Comparison of ENCODE assay signal across 8 mouse cellular contexts in genomic region chr11:101551751-101552475, GRCm38 (mm10). TPM values are rescaled to one million over a fixed set of nuclear protein-coding genes. Genes with fewer than 3 reads are reported as not detected.
DNase-seq lines count a peak whose midpoint lies in the region; ATAC-seq lines count a peak whose summit lies in the region.

Gene Brca1, minus strand, starts transcription at chr11:101551955.
Gene Nbr1, plus strand, starts transcription at chr11:101552149.

- H3K9ac ChIP-seq in hindbrain, embryonic 14.5 days, result peak within 1 kb of the TSS; percentile 70

- H3K4me2 ChIP-seq in hindbrain, embryonic 14.5 days (replicated peaks), result peak within 1 kb of the TSS; percentile 81

- H3K4me3 ChIP-seq in hindbrain, embryonic 14.5 days (replicated peaks; ENCODE audit: low read length), result peak within 1 kb of the TSS; percentile 73

- H3K4me1 ChIP-seq in hindbrain, embryonic 14.5 days (replicated peaks; ENCODE audit: control insufficient read depth, insufficient read depth, low read length), result peaks cover 19% of the 10 kb centered on the region

- H3K9me3 ChIP-seq in hindbrain, embryonic 14.5 days (ENCODE audit: control insufficient read depth, low read length), result no peaks in the 10 kb centered on the region

- peak; percentile 84 for ATAC-seq in hindbrain, embryonic 14.5 days (ENCODE audit: low FRiP score)

- WGBS in hindbrain, embryonic 14.5 days, result under 1% methylated on average over 43 of the region's 43 CpGs

- H3K27me3 ChIP-seq in hindbrain, embryonic 14.5 days (ENCODE audit: control insufficient read depth, insufficient read depth, low read length), result no peaks in the 10 kb centered on the region

- peak within 1 kb of the TSS; percentile 93 for H3K27ac ChIP-seq in hindbrain, embryonic 14.5 days

- peaks cover 19% of the 10 kb centered on the region for H3K36me3 ChIP-seq in hindbrain, embryonic 14.5 days (replicated peaks; ENCODE audit: control insufficient read depth, insufficient read depth)

- DNase-seq in R1 (ENCODE audit: low read depth, low spot score), result peak; percentile 100
- peak; percentile 88 to 94 for DNase-seq in cerebellum, postnatal 25 days
- peak; percentile 83 to 84 for DNase-seq in frontal cortex, postnatal 25 days (ENCODE audit: low spot score in 2 of 2)
- peak; percentile 98 for DNase-seq in hindbrain, embryonic 14.5 days (ENCODE audit: low spot score)
- DNase-seq in layer of hippocampus, postnatal 36 days, result peak; percentile 88 to 90
- DNase-seq in lung, postnatal 36 days, result peak; percentile 96
- DNase-seq in retina, postnatal 1 day, result peak; percentile 100
- peak; percentile 75 to 86 for DNase-seq in urinary bladder, adult 18-20 months (ENCODE audit: low spot score in 2 of 2)

RNA-seq across cellular contexts. Expression of gene Brca1, which starts in this region (rescaled TPM):
- 3.2 TPM in 2 replicates for polyA plus RNA-seq in hindbrain, embryonic 14.5 days (2014; fragmentation: Nextera tagmentation; extraction: Ambion mirVana)
- 1 to 10 TPM in 1 of 2 experiments, under 1 TPM in 1; 0.96 to 1.6 TPM for total RNA-seq in layer of hippocampus, postnatal 36 days (2021)

RNA-seq across cellular contexts. Expression of gene Nbr1, which starts in this region (rescaled TPM):
- polyA plus RNA-seq in hindbrain, embryonic 14.5 days (2014; fragmentation: Nextera tagmentation; extraction: Ambion mirVana), result 90.1 and 93.0 TPM in 2 replicates
- 100 to 1,000 TPM; 142 to 194 TPM for total RNA-seq in layer of hippocampus, postnatal 36 days (2021)

Comparison
In these comparisons a context has a peak if more than half of its experiments do, and no peak if none do; other contexts are left out.
1. Peak in every context shown above with its lines: DNase-seq, ATAC-seq, H3K4me3 ChIP-seq and H3K27ac ChIP-seq.